Mouse (Mus musculus) bone marrow, adult 2 months (tissue): ENCODE measurements around the gene Chd3. TPM values are rescaled to one million over a fixed set of nuclear protein-coding genes. Genes with fewer than 3 reads are reported as not detected.
"Not testable (repeated sequence)": the region's sequence is repeated elsewhere in the genome, so short reads cannot be mapped to it uniquely, and the experiment has no call there.

Experiments
- H3K27ac ChIP-seq: fragments of 200-500 bp; 2 replicates; pipeline ENCODE4 v1.5.1; 2012; ENCODE audit warnings: low read depth, mild to moderate bottlenecking, control low read depth, inconsistent platforms, low read length; ENCODE audit not compliant: control insufficient read depth, poor library complexity, insufficient read depth
- H3K4me1 ChIP-seq: fragments of 200-500 bp; 2 replicates; pipeline ENCODE4 v1.6.1; 2011; ENCODE audit warnings: low read length; ENCODE audit not compliant: control insufficient read depth, insufficient read depth
- H3K4me3 ChIP-seq: fragments of 200-500 bp; replicated peaks from 2 replicates; pipeline ENCODE3; 2011; ENCODE audit warnings: mild to moderate bottlenecking, low read depth, low read length, control low read depth; ENCODE audit not compliant: control insufficient read depth
- CTCF ChIP-seq: fragments of 200-500 bp; IDR thresholded peaks from 2 replicates; pipeline ENCODE4 v1.5.1; 2011; ENCODE audit warnings: low read length, control low read depth; ENCODE audit not compliant: control insufficient read depth, insufficient read depth
- POLR2A ChIP-seq: fragments of 200-500 bp; IDR thresholded peaks from 2 replicates; pipeline ENCODE4 v1.6.1; 2011; ENCODE audit warnings: low read depth, mild to moderate bottlenecking, control low read depth, low read length, borderline replicate concordance; ENCODE audit not compliant: control insufficient read depth
- WGBS: fragments of 180-500 bp; shearing (Covaris S2); methylation state at CpG from one replicate; pipeline ENCODE4 v1.1.7; 2018; 5-methylcytosine and 5-hydroxymethylcytosine counted together
- polyA plus RNA-seq: library from polyadenylated mRNA; stranded (reverse); fragments of >200 nt; gene quantifications from 2 replicates; pipeline ENCODE4 v1.2.4, GENCODE M21; 2011; ENCODE audit warnings: low replicate concordance; ENCODE audit not compliant: missing spikeins, insufficient read depth, insufficient read length

Chd3 gene
- polyA plus RNA-seq, 1 experiment: 54.5 TPM

- no peak for TF ChIP-seq CTCF
- TF ChIP-seq POLR2A: no peak
- peak overlapping the region; percentile 74 for H3K4me3 ChIP-seq
- peak overlapping the region; percentile 25; the same call in 1 of the 2 replicates for H3K27ac ChIP-seq
- H3K4me1 ChIP-seq: peaks cover 4% of the 10 kb centered on the region; the same call in 1 of the 2 replicates
- 12% methylated on average over 11 of the region's 11 CpGs for WGBS
Measured at GRCm38 (mm10) chr11:69396772-69397171, 27.6 kb upstream of the Chd3 start.

- 0 out of 2 replicates have a peak, but pooled peaks cover 2% of the 10 kb centered on the region for H3K4me1 ChIP-seq
- TF ChIP-seq POLR2A: peak; percentile 75
- no peak for TF ChIP-seq CTCF
- H3K27ac ChIP-seq: peak overlapping the region; percentile 98
- H3K4me3 ChIP-seq: peak overlapping the region; percentile 74
- WGBS: under 1% methylated on average over 48 of the region's 48 CpGs
Measured at GRCm38 (mm10) chr11:69395634-69396373, 26.6 kb upstream of the Chd3 start.

- WGBS: under 1% methylated on average over 24 of the region's 24 CpGs
- peak; percentile 22; the same call in 1 of the 2 replicates for TF ChIP-seq POLR2A
- not testable (repeated sequence) for H3K4me1 ChIP-seq
- H3K4me3 ChIP-seq: peak within 1 kb of the TSS; percentile 78
- H3K27ac ChIP-seq: peak within 1 kb of the TSS; percentile 98
Measured at GRCm38 (mm10) chr11:69395235-69395633, 26.0 kb upstream of the Chd3 start, which contains the start of the genes Naa38 and Cyb5d1. TSS of gene Naa38 (plus strand) at chr11:69395487. TSS of gene Cyb5d1 (minus strand) at chr11:69395631.

DNA sequence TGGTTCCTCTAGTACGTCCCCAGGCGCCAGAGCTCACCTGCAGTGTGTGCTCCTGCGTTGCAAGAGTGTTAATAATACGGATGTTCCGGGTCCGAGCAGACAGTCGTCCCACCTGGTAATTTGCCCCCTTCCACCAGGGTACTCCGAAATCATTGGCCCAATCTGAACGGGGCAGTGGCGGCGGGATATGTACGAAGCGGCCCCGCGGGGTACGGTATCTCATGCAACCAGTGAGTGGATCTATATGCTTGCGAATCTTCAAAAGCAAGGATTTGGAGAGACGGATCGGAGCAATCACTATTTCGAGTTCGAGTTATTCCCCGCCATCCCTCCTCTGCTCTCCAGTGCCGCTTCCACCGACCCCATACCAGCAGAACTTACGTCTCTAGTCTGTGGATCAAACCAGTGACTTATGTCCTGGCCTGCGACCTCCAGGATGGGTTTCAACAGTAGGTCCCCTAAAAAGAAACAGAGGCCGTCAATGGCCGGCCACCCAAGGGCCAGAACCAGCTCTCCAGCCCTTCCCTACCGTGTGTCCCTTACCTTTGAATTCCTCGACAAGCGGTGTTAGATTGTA lies 25.5 kb upstream of the Chd3 start:
- peak overlapping the region; percentile 78 for H3K4me3 ChIP-seq
- under 1% methylated on average over 31 of the region's 31 CpGs for WGBS
- peak overlapping the region; percentile 61 for H3K27ac ChIP-seq
- H3K4me1 ChIP-seq: not testable (repeated sequence)

GRCm38 (mm10) chr11:69390400-69391034 lies 21.3 kb upstream of the Chd3 start:
- Histone ChIP-seq H3K4me1 (no peaks in the 10 kb centered on the region), H3K4me3 (no peak overlapping the region), H3K27ac (no peak overlapping the region)
- TF ChIP-seq POLR2A: no peak
- TF ChIP-seq CTCF: peak; percentile 37; the same call in 1 of the 2 replicates
- 38% methylated on average over 10 of the region's 10 CpGs for WGBS

GRCm38 (mm10) chr11:69389531-69390399 lies 20.6 kb upstream of the Chd3 start:
- H3K4me3 ChIP-seq: no peak overlapping the region
- 63% methylated on average over 14 of the region's 14 CpGs for WGBS
- TF ChIP-seq CTCF (no peak), POLR2A (no peak)
- no peaks in the 10 kb centered on the region for H3K4me1 ChIP-seq
- no peak overlapping the region for H3K27ac ChIP-seq

- WGBS: 85% methylated on average over 4 of the region's 4 CpGs
- TF ChIP-seq CTCF (no peak), POLR2A (no peak)
Measured at GRCm38 (mm10) chr11:69388680-69389079, 19.5 kb upstream of the Chd3 start.

GRCm38 (mm10) chr11:69386758-69387157 lies 17.6 kb upstream of the Chd3 start:
- no peak overlapping the region for H3K4me3 ChIP-seq
- TF ChIP-seq POLR2A (no peak), CTCF (no peak)
- WGBS: 78% methylated on average over 7 of the region's 7 CpGs
- no peaks in the 10 kb centered on the region for H3K4me1 ChIP-seq
- no peak overlapping the region for H3K27ac ChIP-seq

More at GRCm38 (mm10) chr11:69388680-69389079, 19.5 kb upstream of the Chd3 start:
- Histone ChIP-seq H3K4me3 (no peak overlapping the region), H3K4me1 (no peaks in the 10 kb centered on the region), H3K27ac (no peak overlapping the region)
